Mouse (Mus musculus): ENCODE results near the gene F12. TPM values are rescaled to one million over a fixed set of nuclear protein-coding genes. Genes with fewer than 3 reads are reported as not detected.

F12 gene
- polyA plus RNA-seq, 1 experiment = 0.09 TPM

DNA sequence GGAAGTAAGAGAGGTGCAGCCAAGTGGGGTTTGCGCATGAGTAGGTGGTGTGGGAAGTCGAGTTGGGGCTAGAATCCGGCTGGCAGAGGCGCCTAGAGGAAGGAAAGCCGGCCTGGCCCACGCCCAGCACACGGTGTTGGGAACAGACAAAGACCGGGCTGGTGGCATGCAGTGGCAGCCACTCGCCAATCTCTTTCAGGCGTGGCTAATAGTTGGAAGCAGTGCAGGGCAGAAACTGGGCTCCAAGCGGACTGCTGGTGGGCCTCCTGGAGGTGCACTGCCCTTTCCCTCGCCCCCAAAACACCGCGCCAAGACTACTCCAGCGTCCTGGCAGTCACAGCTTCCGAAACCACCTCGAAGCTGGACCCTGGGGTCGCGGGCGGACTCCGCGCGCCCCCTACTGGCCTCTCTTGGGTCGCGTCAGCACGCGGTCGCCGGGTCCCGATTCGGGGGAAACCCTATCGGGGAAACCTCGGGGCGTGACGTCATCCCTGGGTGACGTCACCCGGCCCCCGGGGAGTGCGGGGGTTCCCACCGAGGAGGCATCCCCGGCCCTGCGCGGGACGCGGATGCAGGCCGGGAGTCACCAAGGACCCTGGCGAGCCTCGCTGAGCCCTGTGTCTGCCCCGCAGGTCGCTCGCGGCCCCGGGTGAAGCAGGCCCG lies 44.7 kb upstream of the F12 start:
- Histone ChIP-seq H3K4me1 (ENCODE audit: control insufficient read depth) (peaks cover 19% of the 10 kb centered on the region), H3K36me3 (ENCODE audit: control insufficient read depth) (no peaks in the 10 kb centered on the region; the same call in 1 of the 2 replicates), H3K27me3 (ENCODE audit: control insufficient read depth) (peaks cover 98% of the 10 kb centered on the region), H3K4me3 (replicated peaks) (peak overlapping the region; percentile 57), H3K9me3 (ENCODE audit: control insufficient read depth, low read length) (peaks cover 10% of the 10 kb centered on the region; the same call in 1 of the 2 replicates)
- TF ChIP-seq GATA1 (IDR thresholded peaks at IDR 0.05; ENCODE audit: low read length) = no peak
- TF ChIP-seq TAL1 (IDR thresholded peaks at IDR 0.05; ENCODE audit: low read length) = no peak

DNA sequence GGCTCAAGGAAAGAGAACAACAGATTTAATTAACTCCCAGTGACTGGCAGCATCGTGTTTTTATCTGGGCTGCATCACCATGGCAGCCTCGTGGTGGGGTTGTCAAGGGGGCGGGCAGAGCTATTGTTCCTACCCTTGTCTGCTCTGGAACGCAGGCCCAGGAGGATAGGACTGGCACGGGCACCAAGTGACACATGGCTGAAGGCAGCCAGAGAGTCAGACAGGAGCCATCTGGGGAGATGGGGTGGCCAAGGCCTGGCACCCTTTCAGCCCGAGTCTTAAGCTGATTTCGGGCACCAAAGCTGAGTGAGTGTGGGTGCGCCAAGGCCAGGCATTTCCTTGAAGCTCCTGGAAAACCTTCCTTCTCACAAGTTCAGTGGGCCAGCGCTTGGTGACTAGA lies 43.8 kb upstream of the F12 start:
- Histone ChIP-seq H3K4me1 (ENCODE audit: control insufficient read depth) (peaks cover 19% of the 10 kb centered on the region), H3K9me3 (ENCODE audit: control insufficient read depth, low read length) (peaks cover 10% of the 10 kb centered on the region; the same call in 1 of the 2 replicates), H3K4me3 (replicated peaks) (no peak overlapping the region), H3K36me3 (ENCODE audit: control insufficient read depth) (no peaks in the 10 kb centered on the region; the same call in 1 of the 2 replicates), H3K27me3 (ENCODE audit: control insufficient read depth) (peaks cover 100% of the 10 kb centered on the region)
- no peak for TF ChIP-seq GATA1 (IDR thresholded peaks at IDR 0.05; ENCODE audit: low read length)
- TF ChIP-seq TAL1 (IDR thresholded peaks at IDR 0.05; ENCODE audit: low read length) = no peak

DNA sequence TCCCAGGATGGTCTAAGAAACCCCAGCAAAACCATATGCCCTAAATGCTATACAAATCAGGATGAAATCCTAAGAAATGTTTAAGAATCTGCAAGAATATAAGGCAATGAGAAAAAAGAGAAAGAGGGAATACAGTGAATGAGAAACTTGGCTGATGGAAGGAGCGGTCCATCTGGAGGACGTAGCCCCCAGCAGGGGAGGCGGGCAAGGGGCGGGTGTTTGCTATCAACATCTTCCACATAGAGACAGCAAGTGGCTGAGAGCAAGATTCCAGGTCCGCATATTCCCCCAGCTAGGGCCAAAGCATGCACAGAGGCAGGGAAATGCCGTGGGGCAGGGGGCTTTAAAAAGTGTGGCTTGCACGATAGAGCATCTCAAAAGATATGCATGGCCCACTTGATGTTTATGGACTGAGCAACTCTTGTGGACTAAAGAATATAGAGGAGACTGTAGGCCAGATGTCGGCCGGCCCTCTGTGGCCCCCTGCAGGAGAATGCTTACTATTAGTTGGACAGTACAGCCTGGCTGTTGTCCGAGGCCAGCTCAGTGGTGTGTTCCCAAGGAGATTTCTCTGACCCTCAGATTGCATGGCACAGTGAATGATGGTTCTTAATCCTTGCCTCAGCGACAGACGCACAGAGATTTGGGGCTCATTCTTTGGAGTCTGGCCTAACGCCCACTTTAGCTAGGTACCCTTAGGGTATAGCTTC lies 42.4 kb upstream of the F12 start:
- TF ChIP-seq TAL1 (IDR thresholded peaks at IDR 0.05; ENCODE audit: low read length) (no peak), GATA1 (IDR thresholded peaks at IDR 0.05; ENCODE audit: low read length) (no peak)

DNA sequence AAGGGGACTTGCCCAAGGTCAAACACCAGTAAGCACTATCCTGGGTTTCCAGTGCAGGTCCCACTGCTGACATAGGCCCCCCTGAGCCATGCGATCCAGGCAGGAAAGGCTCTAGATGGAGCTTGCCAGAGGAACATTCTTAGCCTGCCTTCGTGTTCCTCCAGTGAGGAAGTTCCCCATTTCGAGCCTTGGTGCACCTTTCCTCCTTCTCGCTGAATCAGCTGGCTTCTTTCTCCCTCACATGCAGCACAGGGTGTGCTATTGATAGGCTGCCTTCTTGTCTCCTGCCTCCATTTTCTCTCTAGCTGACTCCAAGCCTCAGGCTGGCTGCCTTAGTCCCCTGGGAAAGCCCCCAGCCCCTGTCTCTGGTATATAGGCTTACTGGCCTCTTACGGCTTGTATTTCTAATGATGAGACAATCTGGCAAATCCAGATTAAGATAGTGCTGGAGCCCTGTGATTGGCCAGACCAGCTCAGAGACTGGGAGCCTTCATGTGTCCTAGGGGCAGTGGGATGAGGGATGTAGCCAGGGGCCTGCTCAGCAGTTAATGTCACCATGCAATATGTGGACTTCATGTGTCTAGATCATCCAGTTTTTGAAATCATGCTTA lies 39.3 kb upstream of the F12 start:
- H3K36me3 ChIP-seq (ENCODE audit: control insufficient read depth) = peaks cover 14% of the 10 kb centered on the region
- H3K27me3 ChIP-seq (ENCODE audit: control insufficient read depth) = peaks cover 79% of the 10 kb centered on the region
- TF ChIP-seq GATA1 (IDR thresholded peaks at IDR 0.05; ENCODE audit: low read length) (no peak), TAL1 (IDR thresholded peaks at IDR 0.05; ENCODE audit: low read length) (no peak)
- H3K4me1 ChIP-seq (ENCODE audit: control insufficient read depth) = peaks cover 14% of the 10 kb centered on the region
- H3K9me3 ChIP-seq (ENCODE audit: control insufficient read depth, low read length) = no peaks in the 10 kb centered on the region
- no peak overlapping the region for H3K4me3 ChIP-seq (replicated peaks)

More for the DNA sequence above, 42.4 kb upstream of the F12 start:
- peaks cover 10% of the 10 kb centered on the region; the same call in 1 of the 2 replicates for H3K9me3 ChIP-seq (ENCODE audit: control insufficient read depth, low read length)
- H3K36me3 ChIP-seq (ENCODE audit: control insufficient read depth) = no peaks in the 10 kb centered on the region
- peaks cover 100% of the 10 kb centered on the region for H3K27me3 ChIP-seq (ENCODE audit: control insufficient read depth)
- H3K4me1 ChIP-seq (ENCODE audit: control insufficient read depth) = peaks cover 26% of the 10 kb centered on the region
- no peak overlapping the region for H3K4me3 ChIP-seq (replicated peaks)

DNA sequence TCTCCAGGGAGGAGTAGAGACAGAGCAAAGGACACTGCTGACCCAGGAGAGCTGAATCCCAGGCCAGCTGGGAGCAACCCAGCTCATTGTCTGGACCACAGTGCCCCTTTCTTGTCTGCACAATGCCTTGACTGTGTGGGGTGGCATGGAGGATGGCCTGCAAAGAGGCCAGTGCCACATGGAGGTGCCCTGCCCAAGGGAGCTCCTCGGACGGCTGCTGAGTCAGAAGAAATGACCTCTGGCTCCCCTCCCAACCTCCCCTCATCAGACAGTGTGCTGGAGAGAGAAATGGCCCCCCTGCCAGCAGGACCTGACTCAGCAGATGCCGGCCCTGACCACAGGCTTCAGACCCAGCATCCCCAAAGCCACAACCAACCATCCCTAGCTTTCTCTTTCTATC lies 38.6 kb upstream of the F12 start:
- Histone ChIP-seq H3K4me3 (replicated peaks) (no peak overlapping the region), H3K36me3 (ENCODE audit: control insufficient read depth) (peaks cover 22% of the 10 kb centered on the region), H3K27me3 (ENCODE audit: control insufficient read depth) (peaks cover 72% of the 10 kb centered on the region), H3K9me3 (ENCODE audit: control insufficient read depth, low read length) (no peaks in the 10 kb centered on the region), H3K4me1 (ENCODE audit: control insufficient read depth) (peaks cover 13% of the 10 kb centered on the region)
- TF ChIP-seq GATA1 (IDR thresholded peaks at IDR 0.05; ENCODE audit: low read length) (no peak), TAL1 (IDR thresholded peaks at IDR 0.05; ENCODE audit: low read length) (no peak)

DNA sequence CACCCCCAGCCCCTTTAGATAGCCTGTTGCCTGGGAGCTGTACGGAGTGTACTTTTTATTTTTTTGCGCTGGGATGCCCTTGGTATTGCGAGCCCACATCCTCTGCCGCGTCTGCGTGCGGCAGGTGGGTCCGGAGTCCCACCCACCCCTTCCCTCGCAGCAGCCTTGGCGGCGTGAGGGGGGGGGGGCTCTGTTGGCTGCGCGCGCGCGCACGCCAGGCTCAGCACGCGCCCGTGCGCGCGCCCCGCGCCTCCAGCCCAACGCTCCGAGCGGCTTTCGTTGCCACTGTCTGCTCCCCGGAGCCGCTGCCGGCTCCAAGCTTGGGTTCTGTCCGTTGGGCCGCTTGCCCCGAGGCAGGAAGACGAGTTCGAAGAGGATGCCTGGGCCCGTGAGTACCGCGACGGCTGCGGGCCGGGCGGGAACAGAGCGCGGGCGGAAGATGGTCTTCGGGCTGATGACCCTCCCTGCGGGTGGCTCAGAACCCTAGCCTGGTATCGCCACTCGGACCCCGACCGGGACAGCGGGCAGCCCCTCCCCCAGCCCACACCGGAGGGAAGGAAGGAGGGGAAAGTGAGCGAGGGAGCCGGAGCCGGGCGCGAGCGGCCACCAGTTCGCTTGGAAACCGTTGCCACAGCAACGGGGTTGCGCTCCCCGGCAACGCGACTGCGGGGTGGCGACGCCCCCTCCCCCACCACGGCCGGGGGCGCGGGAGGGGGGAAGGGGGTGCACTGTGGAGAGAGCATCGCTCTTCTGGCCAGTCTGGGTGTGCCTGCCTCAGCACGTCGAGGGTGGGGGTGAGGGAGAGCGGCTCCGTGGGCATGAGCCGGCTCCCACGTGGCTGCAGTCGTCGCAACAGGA lies 37.7 kb upstream of the F12 start, which contains the start of gene Prr7:
Gene Prr7 (plus strand): TSS at position 241 of the 858 bp plus-strand sequence.
- Histone ChIP-seq H3K27me3 (ENCODE audit: control insufficient read depth) (peaks cover 62% of the 10 kb centered on the region), H3K9me3 (ENCODE audit: control insufficient read depth, low read length) (no peaks in the 10 kb centered on the region), H3K36me3 (ENCODE audit: control insufficient read depth) (peaks cover 31% of the 10 kb centered on the region), H3K4me3 (replicated peaks) (peak within 1 kb of the TSS; percentile 34), H3K4me1 (ENCODE audit: control insufficient read depth) (peaks cover 13% of the 10 kb centered on the region)
- no peak for TF ChIP-seq GATA1 (IDR thresholded peaks at IDR 0.05; ENCODE audit: low read length)
- no peak for TF ChIP-seq TAL1 (IDR thresholded peaks at IDR 0.05; ENCODE audit: low read length)

DNA sequence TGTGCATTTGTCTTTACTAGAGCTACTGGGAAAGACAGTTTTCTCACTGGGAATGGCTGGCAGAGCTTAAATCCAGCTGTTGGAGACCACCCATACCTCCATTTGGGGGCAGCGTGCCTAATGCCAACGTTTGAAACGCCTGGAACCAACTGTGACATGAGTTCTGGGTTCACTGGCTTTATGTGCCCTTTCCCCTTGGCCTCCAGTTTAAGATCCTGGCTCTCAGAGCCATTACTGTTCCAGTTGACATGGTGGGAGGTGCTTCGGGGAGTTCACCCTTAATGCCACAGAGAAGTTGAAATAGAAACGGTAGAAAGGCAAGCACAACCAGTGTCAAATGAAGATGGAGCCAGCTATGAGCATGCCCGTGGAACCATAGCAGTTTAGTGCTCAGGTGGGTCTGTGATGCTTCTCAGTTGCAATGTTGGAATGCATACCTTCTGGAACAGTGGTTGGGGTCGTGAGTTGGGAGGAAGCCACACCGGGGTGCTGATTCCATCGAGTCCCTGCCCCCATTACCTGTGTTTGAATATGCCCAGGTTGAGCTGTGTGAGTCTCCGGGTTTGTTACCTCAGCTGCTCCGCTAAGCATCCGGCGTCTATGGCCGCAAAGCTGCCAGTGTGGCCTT lies 36.9 kb upstream of the F12 start:
- no peak for TF ChIP-seq TAL1 (IDR thresholded peaks at IDR 0.05; ENCODE audit: low read length)
- TF ChIP-seq GATA1 (IDR thresholded peaks at IDR 0.05; ENCODE audit: low read length) = no peak
- Histone ChIP-seq H3K36me3 (ENCODE audit: control insufficient read depth) (peaks cover 39% of the 10 kb centered on the region), H3K9me3 (ENCODE audit: control insufficient read depth, low read length) (no peaks in the 10 kb centered on the region), H3K4me3 (replicated peaks) (no peak overlapping the region), H3K4me1 (ENCODE audit: control insufficient read depth) (peaks cover 13% of the 10 kb centered on the region), H3K27me3 (ENCODE audit: control insufficient read depth) (peaks cover 55% of the 10 kb centered on the region)

DNA sequence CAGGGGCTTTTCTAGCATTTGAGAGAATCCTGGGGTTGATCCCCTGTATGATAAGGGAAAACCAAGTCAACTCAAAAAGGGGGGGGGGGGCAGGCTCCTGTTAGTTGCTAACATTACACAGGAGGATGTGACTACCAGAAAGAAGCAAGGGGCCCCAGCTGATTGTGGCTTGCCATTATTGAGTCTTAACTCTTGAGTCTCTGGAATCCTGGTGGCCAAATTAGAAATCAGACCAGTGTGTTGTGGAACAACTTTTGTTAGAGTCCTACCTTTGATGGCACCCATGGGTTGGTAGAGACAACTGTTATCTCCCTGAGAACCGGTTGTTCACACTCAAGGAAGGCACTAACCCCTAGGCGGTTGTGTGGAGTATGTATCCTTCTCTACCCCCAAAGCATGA lies 36.4 kb upstream of the F12 start:
- peaks cover 44% of the 10 kb centered on the region for H3K36me3 ChIP-seq (ENCODE audit: control insufficient read depth)
- no peaks in the 10 kb centered on the region for H3K9me3 ChIP-seq (ENCODE audit: control insufficient read depth, low read length)
- H3K4me1 ChIP-seq (ENCODE audit: control insufficient read depth) = peaks cover 13% of the 10 kb centered on the region
- no peak overlapping the region for H3K4me3 ChIP-seq (replicated peaks)
- TF ChIP-seq GATA1 (IDR thresholded peaks at IDR 0.05; ENCODE audit: low read length) (no peak), TAL1 (IDR thresholded peaks at IDR 0.05; ENCODE audit: low read length) (no peak)
- H3K27me3 ChIP-seq (ENCODE audit: control insufficient read depth) = peaks cover 50% of the 10 kb centered on the region
